Mouse (Mus musculus) gastrocnemius, adult 18-20 months (tissue): ENCODE results near the gene Hebp1. TPM values are rescaled to one million over a fixed set of nuclear protein-coding genes. Genes with fewer than 3 reads are reported as not detected.
A peak's percentile ranks its signal among the peaks of the same experiment; 100 is the strongest.

Experiments used
- DNase-seq: peaks from one replicate; pipeline ENCODE4 v3.0.0; 2021; ENCODE audit warnings: low spot score
- total RNA-seq, 2 experiments: library from RNA; stranded (reverse); gene quantifications; 2 replicates each; pipeline ENCODE4 v1.2.3; 2021

Hebp1 gene
- total RNA-seq, 2 experiments from 2014 or later = 8.6 to 8.9 TPM

DNA sequence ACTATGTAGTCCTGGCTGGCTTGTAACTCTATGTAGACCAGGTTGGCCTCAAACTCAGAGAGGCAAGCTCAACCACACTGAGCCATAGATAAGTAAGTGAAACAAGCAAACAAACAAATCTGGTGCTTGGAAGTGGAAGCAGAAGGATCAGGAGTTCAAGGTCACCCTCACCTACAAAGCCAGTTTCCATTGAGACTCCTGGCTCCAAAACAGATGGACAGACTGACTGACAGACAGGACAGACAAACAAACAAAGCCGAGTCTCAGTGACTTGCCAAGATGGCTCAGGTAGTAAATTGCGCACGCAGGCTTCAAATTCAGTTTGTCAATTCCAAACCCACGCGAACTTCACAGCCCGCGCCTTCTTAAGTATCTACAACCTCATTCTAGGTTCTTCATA, 376 bp downstream of the Hebp1 start:
- DNase-seq = no peak

GRCm38 (mm10) chr6:135196707-135197106, 1.1 kb downstream of the Hebp1 start:
- DNase-seq = no peak

DNA sequence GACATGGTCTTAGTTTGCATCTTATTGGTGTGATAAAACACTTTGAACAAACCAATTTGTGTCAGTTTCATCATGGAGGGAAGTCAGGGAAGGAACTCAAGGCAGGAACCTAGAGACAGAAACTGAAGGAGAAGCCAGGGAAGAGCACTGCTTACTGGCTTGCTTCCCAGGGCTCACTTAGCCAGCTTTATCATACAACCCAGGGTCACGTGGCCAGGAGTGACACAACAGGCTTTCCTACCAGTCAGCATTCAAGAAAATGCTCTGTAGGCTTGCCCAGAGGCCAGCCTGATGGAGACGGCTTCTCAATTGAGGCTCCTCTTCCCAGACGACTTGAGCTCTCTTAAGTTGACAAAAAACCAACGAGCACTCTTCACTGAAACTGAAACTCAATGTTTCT, 2.9 kb downstream of the Hebp1 start:
- no peak for DNase-seq

- DNase-seq = no peak
These were observed 4.1 kb downstream of the Hebp1 start for GRCm38 (mm10) chr6:135193733-135194132.

DNA sequence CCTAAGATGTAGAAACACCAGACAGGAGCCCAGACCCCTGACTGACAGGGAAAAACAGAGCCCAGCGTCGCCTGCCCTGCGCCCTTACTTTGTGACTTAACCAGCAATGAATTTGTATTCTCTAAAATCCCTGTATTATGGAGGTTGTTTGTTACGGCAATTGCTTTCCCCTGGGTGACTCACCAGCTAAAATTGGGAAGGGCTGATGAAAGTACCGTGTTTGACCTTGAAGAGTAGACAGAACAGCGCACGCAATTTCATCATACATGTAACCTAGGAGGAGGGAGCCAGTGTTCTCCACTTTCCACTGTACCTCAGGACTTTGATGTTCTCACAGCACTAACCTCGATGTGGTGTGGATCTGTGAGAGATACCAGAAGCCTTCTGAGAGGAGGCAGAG, 4.8 kb downstream of the Hebp1 start:
- no peak for DNase-seq

DNA sequence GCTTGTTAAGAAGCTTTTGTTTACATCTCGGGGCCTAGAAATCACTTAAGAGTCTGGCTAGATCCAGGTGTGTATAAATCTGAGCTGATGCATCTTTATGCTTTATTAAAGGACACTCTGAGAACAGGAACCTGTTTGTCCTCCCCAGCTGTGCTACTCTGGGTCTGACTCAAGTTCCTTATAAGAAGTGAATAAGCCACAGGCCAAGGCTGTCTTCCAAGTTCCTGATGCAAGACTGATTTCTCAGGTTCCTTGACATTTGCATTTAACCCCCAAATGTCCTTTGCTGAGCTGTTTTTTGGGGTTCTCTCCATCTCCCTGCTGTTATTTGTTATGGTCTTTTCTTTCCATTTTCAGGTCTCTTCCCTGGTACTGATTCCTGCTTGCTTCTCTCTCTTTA, 5.9 kb downstream of the Hebp1 start:
- DNase-seq = no peak

GRCm38 (mm10) chr6:135190122-135190521, 7.7 kb downstream of the Hebp1 start:
- DNase-seq = no peak

DNA sequence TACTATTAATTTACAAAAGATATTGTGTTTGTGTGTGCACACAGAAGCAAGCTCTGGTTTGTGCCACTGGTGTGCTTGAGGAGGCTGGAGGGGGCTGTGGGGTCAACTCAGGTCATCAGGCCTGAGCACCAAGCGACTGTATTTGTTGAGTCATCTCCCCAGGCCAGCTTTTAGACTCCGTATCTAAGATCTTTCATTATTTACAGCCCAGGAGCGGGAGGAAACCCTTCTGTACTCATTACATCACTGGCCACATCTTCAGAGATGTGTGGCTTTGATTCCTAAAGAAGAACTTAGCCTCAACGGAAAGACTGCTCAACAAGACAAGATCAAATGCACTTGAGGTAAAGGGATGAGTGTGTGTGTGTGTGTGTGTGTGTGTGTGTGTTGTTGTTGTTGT, 9.2 kb downstream of the Hebp1 start:
- no peak for DNase-seq

GRCm38 (mm10) chr6:135187076-135187917, 10.5 kb downstream of the Hebp1 start:
- DNase-seq = no peak

DNA sequence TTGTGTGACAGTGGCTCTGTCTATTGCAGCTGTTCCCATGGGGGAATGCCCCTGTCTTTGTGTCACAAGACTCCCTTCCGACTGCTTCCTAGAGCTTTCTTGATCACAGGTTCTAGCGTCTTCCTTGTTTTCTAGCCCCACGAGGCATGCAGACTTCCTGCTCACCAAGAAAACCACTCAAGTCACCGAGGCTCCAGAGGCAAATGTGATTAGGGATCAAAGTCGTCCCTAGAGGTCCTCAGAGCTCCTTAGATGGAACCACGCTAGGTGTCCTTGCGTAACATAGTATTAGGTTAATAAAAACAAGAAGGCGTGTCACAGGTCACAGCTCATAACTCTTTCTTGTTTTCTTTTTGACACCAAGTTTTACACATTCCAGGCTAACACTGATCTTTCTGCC, 13.9 kb downstream of the Hebp1 start:
- DNase-seq = no peak

- DNase-seq = no peak
These were observed 14.9 kb downstream of the Hebp1 start for GRCm38 (mm10) chr6:135182925-135183324.

GRCm38 (mm10) chr6:135178599-135178998, 19.2 kb downstream of the Hebp1 start:
- DNase-seq = no peak

DNA sequence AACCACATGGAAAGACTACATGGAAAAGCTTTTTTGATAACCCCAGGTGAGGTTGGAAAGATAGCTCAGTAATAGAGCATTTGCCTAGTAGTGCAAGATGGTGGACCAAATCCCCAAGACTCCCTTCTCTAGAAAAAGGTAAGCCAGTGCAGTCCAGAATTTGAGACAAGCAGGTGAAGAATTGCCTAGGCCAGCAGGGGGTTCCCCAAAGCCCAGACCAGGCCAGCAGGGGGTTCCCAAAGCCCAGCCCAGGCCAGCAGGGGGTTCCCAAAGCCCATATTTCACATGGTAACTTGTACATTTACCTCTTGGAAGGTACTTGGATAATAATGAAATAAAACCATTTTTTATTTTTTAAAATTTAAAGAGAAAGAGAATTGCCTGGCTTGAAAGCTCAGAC, 20.6 kb downstream of the Hebp1 start:
- DNase-seq = no peak

- no peak for DNase-seq
These were observed 22.8 kb downstream of the Hebp1 start for GRCm38 (mm10) chr6:135175014-135175413.

DNA sequence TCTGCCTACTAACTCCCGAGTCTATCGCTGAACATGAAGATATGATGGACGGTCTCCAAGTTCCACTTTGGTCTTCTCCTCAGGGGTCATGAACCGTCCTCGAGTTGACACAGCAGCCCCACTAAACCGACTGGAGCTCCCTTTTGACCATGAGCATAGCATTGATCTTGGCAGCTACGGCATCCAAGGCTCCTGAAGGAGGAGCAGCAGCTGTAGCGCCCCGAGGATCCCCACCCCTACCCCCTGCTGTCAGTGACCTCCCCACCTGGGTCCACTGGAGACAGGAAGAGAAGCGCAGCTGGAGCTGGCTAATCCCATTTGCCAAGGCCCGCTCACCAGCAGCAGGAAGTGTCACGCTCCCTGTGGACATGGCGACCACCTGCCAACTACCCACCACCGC, 26.1 kb downstream of the Hebp1 start:
- no peak for DNase-seq

- DNase-seq = no peak
These were observed 28.6 kb downstream of the Hebp1 start for GRCm38 (mm10) chr6:135169246-135169645.

DNA sequence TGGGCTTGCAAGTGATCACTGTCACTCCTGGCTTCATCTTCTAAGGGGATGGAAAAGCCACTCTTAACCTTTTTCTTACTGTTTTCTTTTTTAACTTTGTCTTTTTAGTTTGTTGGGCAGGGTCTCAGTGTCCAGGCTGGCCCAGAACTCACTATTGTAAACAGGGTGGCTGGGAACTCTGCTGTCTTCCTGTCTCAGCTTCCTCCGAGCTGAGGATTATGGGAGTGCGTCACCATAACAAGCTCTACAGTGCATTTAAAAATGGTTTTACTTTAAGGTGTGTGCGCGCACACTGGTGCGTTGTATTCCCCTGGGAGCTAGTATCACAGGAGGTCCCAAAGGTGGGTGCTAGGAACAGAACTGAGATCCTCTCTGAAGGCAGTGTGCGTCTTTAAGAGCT, 29.4 kb downstream of the Hebp1 start:
- peak; percentile 11 for DNase-seq

DNA sequence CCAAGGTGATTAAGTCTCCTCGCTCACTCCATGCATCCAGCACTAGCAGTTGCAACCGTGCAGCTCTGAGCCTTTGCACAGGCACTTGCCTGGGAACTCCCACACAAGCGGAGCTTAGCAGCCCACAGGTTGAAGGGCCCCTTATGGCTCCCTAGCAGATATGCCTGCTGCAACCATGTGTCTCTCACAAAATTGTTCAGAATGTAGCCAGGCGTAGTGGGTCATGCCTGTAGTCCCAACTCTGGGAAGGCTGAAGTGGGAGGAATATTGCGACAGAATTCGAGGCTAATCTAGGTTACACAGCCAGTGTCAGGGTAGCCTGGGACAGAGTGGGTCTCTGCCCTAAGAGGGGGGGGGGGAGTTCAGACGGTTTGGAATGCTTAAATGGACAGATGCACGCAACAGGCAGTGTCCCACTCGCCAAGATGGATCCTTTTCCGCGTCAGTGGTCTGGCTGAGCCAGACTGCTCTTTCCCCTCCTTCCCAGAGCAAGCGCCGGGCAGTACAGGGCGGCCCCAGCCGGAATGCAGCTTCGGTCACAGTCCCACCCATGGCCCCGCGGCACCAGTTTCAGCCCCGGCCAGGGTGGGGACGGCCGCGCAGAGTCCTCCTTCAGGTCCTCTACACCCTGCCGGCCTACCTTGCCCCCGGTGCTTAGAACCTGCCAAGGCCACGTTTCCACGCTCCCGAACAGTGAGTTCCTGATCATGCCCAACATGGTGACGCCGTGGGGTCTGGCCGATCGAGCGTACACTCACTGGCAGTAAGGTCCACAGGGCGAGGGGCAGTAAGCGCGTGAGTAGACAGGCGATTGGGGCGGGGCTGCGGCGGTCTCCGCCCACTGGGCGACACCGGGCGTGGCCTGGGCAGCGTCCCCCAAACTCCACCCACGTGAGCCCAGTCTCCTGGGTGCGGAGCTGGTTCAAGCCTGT, 30.2 kb downstream of the Hebp1 start:
- DNase-seq = peak; percentile 84

DNA sequence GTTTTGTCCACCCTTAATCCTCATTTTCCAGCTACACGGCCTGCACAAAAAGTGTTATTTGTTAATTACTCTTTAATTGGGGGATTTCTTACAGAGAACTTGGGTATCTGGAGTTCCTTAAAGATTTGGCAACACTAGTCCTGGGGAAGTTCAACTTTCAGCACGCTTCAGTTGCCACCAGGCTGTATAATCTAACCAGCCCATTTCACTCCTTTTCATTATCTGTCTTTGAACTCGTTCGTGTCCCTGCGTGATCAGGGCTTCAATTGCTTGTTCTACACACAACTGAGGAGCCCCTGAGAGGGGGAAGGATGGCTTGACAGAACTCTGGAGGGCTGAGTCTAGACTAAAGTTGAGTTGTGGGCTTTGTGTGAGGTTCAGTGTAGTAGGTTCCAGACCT, 31.1 kb downstream of the Hebp1 start:
- DNase-seq = no peak

- DNase-seq = no peak
These were observed 31.6 kb downstream of the Hebp1 start for GRCm38 (mm10) chr6:135166262-135166661.

- no peak for DNase-seq
These were observed 32.1 kb downstream of the Hebp1 start for GRCm38 (mm10) chr6:135165706-135166105.

GRCm38 (mm10) chr6:135165191-135165590, 32.6 kb downstream of the Hebp1 start:
- no peak for DNase-seq

DNA sequence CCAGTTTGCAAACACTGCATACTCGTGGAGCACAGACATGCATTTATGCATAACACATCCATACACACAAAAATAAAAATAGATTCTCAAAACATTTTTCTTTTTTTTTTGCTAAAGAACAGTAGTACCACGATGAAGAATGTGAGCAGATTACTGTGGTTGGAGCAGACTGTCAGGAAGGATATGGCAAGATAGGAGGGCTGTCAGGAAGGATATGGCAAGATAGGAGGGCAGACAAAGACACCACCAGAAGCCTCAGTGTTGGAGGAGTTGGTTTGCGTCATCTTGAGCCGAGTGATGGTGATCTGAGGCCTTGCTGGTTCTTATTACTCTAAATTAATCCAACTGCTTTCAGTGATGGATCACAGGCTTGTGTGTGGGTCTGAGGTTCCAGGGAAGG, 35.0 kb downstream of the Hebp1 start:
- no peak for DNase-seq
